Mouse (Mus musculus) liver, embryonic 12.5 days (tissue): ENCODE data around the gene Casq2. TPM values are rescaled to one million over a fixed set of nuclear protein-coding genes. Genes with fewer than 3 reads are reported as not detected.

Source experiments
- ATAC-seq: fragments of 200-750 bp; cut with Nextera tagmentation; 2 replicates; pipeline ENCODE4 v1.8.0; 2017; ENCODE audit warnings: moderate number of reproducible peaks, mild to moderate bottlenecking, moderate library complexity
- H3K27ac ChIP-seq: fragments of 300-500 bp; sonication (generic); 2 replicates; pipeline ENCODE4 v1.5.1; 2016; ENCODE audit warnings: mild to moderate bottlenecking
- H3K27me3 ChIP-seq: fragments of 300-500 bp; sonication (generic); replicated peaks from 2 replicates; pipeline ENCODE4 v1.6.1; 2016; ENCODE audit warnings: mild to moderate bottlenecking, moderate library complexity
- H3K36me3 ChIP-seq: fragments of 300-500 bp; sonication (generic); 2 replicates; pipeline ENCODE4 v1.6.1; 2016; ENCODE audit warnings: mild to moderate bottlenecking, moderate library complexity
- H3K4me1 ChIP-seq: fragments of 300-500 bp; sonication (generic); 2 replicates; pipeline ENCODE4 v1.6.1; 2016
- H3K4me2 ChIP-seq: fragments of 300-500 bp; sonication (generic); 2 replicates; pipeline ENCODE4 v1.6.1; 2016; ENCODE audit warnings: mild to moderate bottlenecking, moderate library complexity
- H3K4me3 ChIP-seq: fragments of 300-500 bp; sonication (generic); 2 replicates; pipeline ENCODE4 v1.5.1; 2016; ENCODE audit warnings: mild to moderate bottlenecking, moderate library complexity
- H3K9ac ChIP-seq: fragments of 300-500 bp; sonication (generic); 2 replicates; pipeline ENCODE4 v1.6.1; 2016; ENCODE audit warnings: mild to moderate bottlenecking, moderate library complexity
- H3K9me3 ChIP-seq: fragments of 300-500 bp; sonication (generic); replicated peaks from 2 replicates; pipeline ENCODE4 v1.6.1; 2016; ENCODE audit warnings: mild to moderate bottlenecking, moderate library complexity
- WGBS: fragments of 180-500 bp; shearing (Covaris S2); methylation state at CpG from one replicate; pipeline ENCODE4 v1.1.7; 2016; ENCODE audit not compliant: insufficient replicate concordance; 5-methylcytosine and 5-hydroxymethylcytosine counted together
- polyA plus RNA-seq: library from polyadenylated mRNA; unstranded; fragments of >200 nt; fragmentation: Nextera tagmentation; extraction: Ambion mirVana; gene quantifications from 2 replicates; pipeline ENCODE4 v1.2.1, GENCODE M21; 2016

The Casq2 gene
- polyA plus RNA-seq, 1 experiment from 2014 or later: 0.60 TPM

GRCm38 (mm10) chr3:102190015-102190414, 103.8 kb downstream of the Casq2 start:
- ATAC-seq: no peak
- 46% methylated on average over 4 of the region's 4 CpGs for WGBS
- Histone ChIP-seq H3K36me3 (peaks cover 9% of the 10 kb centered on the region; the same call in 1 of the 2 replicates), H3K27me3 (peaks cover 16% of the 10 kb centered on the region), H3K9ac (no peak overlapping the region), H3K4me3 (no peak overlapping the region), H3K4me1 (peaks cover 16% of the 10 kb centered on the region), H3K4me2 (no peak overlapping the region), H3K9me3 (no peaks in the 10 kb centered on the region), H3K27ac (no peak overlapping the region)

GRCm38 (mm10) chr3:102190642-102191041, 104.4 kb downstream of the Casq2 start:
- peaks cover 22% of the 10 kb centered on the region for H3K4me1 ChIP-seq
- H3K4me2 ChIP-seq: no peak overlapping the region
- no peak overlapping the region for H3K9ac ChIP-seq
- H3K27me3 ChIP-seq: peaks cover 16% of the 10 kb centered on the region
- H3K36me3 ChIP-seq: peaks cover 9% of the 10 kb centered on the region; the same call in 1 of the 2 replicates
- H3K4me3 ChIP-seq: no peak overlapping the region
- no peak for ATAC-seq
- H3K9me3 ChIP-seq: no peaks in the 10 kb centered on the region
- H3K27ac ChIP-seq: no peak overlapping the region

DNA sequence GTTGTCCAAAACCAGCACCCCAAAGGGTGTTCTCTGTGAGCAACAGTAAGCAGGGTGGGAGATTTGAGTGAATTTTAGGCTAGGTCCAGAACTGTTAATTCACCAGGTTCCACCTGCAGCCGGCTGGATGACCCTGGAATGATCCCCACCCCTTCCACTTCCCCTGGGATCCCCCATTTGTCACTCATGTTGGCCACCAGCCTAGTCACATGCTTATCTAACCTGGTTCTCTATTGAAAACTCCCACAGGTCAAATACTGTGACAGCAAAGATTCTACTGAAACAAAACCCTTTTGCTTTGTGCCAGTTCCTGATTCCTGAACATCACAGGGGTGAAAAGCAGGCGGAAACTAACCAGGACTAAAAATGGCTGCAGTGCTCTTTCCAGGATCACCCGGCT, 105.4 kb downstream of the Casq2 start:
- Histone ChIP-seq H3K4me3 (no peak overlapping the region), H3K36me3 (peaks cover 7% of the 10 kb centered on the region; the same call in 1 of the 2 replicates), H3K4me1 (peaks cover 28% of the 10 kb centered on the region), H3K27ac (no peak overlapping the region), H3K27me3 (peaks cover 16% of the 10 kb centered on the region), H3K9ac (no peak overlapping the region), H3K9me3 (no peaks in the 10 kb centered on the region), H3K4me2 (no peak overlapping the region)
- WGBS: 76% methylated on average over 3 of the region's 3 CpGs
- ATAC-seq: no peak

DNA sequence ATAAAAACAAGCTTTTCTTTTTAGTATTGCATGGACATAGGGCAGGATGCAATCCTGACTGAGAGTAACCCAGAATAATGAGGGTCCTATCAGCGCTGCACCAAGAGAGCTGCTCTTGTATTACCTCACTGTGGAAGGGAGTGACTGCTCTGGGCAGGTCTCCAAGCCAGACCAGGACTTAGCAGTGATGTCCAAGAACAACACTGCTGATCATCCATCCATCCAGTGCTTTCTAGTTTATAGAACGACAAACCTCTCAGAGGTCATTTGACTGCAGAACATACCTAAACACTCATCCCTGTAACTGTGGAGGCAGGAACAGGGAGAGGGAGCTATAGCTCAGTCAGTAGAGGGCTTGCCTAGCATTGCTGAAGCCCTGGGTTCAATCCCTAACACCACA, 106.4 kb downstream of the Casq2 start:
- Histone ChIP-seq H3K4me1 (peaks cover 35% of the 10 kb centered on the region), H3K4me2 (no peak overlapping the region)
- ATAC-seq: no peak

GRCm38 (mm10) chr3:102193488-102194290, 107.5 kb downstream of the Casq2 start:
- H3K4me3 ChIP-seq: no peak overlapping the region

More for the DNA sequence above, 106.4 kb downstream of the Casq2 start:
- Histone ChIP-seq H3K4me3 (no peak overlapping the region), H3K27me3 (peaks cover 16% of the 10 kb centered on the region), H3K36me3 (peaks cover 6% of the 10 kb centered on the region; the same call in 1 of the 2 replicates), H3K27ac (no peak overlapping the region), H3K9ac (no peak overlapping the region), H3K9me3 (no peaks in the 10 kb centered on the region)
- 65% methylated on average over 2 of the region's 2 CpGs for WGBS

DNA sequence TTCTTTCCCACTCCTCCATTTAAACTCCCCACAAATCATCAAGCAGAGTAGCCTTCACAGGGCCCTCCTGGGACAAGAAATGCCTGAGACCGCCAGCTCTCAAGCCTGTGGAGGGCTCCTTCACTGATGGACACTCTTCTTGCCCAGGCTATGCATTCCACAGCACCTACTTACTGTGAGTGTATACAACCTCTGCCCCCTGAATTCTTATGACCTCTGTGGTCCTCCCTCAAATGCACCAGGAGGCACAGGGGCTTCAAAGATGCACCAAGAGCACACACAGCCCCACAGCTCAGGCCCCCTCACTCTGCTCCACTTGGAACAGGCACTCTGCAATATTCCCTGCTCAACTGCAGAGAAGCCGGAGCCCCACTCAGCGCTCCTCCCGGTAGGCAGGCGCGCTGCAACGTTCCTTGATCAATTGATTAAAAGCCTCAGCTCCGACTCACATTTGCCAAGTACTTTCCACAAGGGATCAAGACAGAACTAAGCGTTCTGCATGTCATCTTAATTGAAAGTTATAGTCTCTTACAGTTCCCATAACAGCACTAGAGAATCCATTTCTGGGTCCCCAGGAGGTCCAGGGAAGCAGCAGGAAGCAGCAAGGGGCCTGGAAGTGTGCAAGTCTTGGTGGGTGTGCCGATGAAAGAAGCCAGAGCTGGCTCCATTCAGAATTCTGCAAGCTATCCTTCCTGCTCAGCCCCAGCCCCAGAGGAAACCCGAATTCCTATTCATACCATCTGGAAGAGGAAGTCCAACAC, 108.3 kb downstream of the Casq2 start:
- H3K9ac ChIP-seq: no peak overlapping the region
- H3K4me1 ChIP-seq: peaks cover 49% of the 10 kb centered on the region
- peaks cover 6% of the 10 kb centered on the region; the same call in 1 of the 2 replicates for H3K36me3 ChIP-seq
- no peak for ATAC-seq
- H3K27ac ChIP-seq: no peak overlapping the region
- no peaks in the 10 kb centered on the region for H3K9me3 ChIP-seq
- 32% methylated on average over 11 of the region's 11 CpGs for WGBS
- peaks cover 16% of the 10 kb centered on the region for H3K27me3 ChIP-seq
- H3K4me2 ChIP-seq: 0 out of 2 replicates have a peak overlapping the region, but pooled peaks have one; percentile 16
- no peak overlapping the region for H3K4me3 ChIP-seq

More at GRCm38 (mm10) chr3:102193488-102194290, 107.5 kb downstream of the Casq2 start:
- H3K36me3 ChIP-seq: peaks cover 6% of the 10 kb centered on the region; the same call in 1 of the 2 replicates
- H3K4me2 ChIP-seq: peak overlapping the region; percentile 16; the same call in 1 of the 2 replicates
- H3K27me3 ChIP-seq: peaks cover 16% of the 10 kb centered on the region
- H3K9ac ChIP-seq: no peak overlapping the region
- peaks cover 45% of the 10 kb centered on the region for H3K4me1 ChIP-seq
- no peak overlapping the region for H3K27ac ChIP-seq
- 37% methylated on average over 20 of the region's 20 CpGs for WGBS
- no peak for ATAC-seq
- H3K9me3 ChIP-seq: no peaks in the 10 kb centered on the region

DNA sequence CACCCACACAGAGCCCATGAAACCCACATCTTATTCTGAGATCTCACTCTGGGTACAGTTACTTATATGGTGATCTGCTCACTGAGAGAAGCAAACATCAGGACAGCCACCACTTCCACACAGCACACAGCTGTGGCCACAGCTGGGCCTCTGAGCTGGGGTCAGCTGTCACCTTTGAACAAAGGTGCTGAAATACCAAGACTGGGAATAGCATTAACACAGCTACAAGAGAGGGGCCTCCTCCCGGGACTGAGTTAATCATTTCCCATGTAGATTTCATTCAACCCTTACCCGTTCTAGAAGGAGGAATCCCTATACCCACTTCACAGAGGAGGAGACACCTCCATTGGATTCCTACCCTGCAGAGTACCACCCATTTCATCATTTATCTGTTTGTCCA, 109.5 kb downstream of the Casq2 start:
- Histone ChIP-seq H3K36me3 (peaks cover 6% of the 10 kb centered on the region; the same call in 1 of the 2 replicates), H3K4me2 (no peak overlapping the region), H3K9me3 (no peaks in the 10 kb centered on the region), H3K27me3 (peaks cover 16% of the 10 kb centered on the region), H3K4me3 (no peak overlapping the region), H3K4me1 (peaks cover 49% of the 10 kb centered on the region), H3K27ac (no peak overlapping the region), H3K9ac (no peak overlapping the region)
- no peak for ATAC-seq
- 68% methylated on average over 2 of the region's 2 CpGs for WGBS

Other genes starting within 250 kb of the Casq2 start
- gene Mab21l3, start 237.5 kb upstream of the Casq2 start, polyA plus RNA-seq: 0.07 and 0.11 TPM in 2 replicates
- 1.6 and 1.8 TPM in 2 replicates for gene Slc22a15, start 162.0 kb upstream of the Casq2 start, polyA plus RNA-seq
- gene Nhlh2, start 76.3 kb upstream of the Casq2 start, polyA plus RNA-seq: not detected in 2 replicates
- gene Vangl1, start 118.3 kb downstream of the Casq2 start, polyA plus RNA-seq: 70.5 and 76.3 TPM in 2 replicates